Mouse (Mus musculus) c-Kit-positive CD71-positive TER-119-negative erythroid progenitor cells, embryonic 14.5 days (primary cell): Measurements from ENCODE around the gene Kdm4b.

Experiments used
- DNase-seq: peaks from one replicate; pipeline ENCODE4 v3.0.0-alpha.2; 2013; ENCODE audit warnings: low read depth

Kdm4b gene

GRCm38 (mm10) chr17:56439731-56440460, 114.0 kb downstream of the Kdm4b start:
- no peak for DNase-seq

GRCm38 (mm10) chr17:56442316-56442715, 116.5 kb downstream of the Kdm4b start:
- DNase-seq: no peak

DNA sequence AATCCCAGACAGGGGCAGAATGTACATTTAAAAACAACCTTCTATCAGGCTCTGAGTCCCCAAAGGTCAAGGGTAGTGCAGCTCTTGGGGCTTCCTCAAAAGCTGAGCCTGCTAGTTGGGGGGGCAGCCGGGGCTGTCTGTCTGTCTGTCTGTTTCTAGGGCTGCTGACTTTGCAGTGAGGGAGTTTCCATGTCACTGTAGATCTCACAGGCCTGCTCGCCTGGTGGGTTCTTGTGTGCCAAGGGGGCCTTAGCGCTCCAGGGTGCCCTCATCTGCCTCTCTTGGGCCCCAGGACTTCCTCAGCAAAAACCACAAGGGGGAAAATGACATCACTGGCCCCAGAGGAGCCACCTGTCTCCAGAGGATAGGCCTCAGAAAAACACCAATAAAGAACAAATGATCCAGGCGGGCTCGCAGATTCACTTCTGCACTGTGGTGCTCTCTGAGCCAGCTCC, 117.5 kb downstream of the Kdm4b start:
- no peak for DNase-seq

- no peak for DNase-seq
These were observed 118.9 kb downstream of the Kdm4b start for GRCm38 (mm10) chr17:56444771-56445170.

DNA sequence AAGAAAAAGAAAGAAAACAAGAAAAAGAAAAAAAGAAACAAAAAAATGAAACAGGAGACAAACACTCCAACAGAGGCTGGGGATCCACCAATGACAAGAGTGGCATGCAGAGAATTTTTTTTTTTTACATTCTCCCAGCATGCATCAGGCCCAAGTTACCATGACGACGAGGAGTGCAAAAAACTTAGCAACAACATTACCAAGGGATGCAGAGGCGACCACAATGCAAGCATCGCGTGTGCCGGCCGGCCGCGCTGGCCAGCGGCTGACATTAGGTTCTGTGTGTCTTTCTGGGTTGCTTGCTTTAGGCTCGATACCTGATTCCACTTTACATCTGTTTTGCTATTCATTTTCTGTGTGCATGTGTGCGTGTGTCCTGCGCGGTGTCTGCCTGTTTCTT, 119.5 kb downstream of the Kdm4b start:
- no peak for DNase-seq

DNA sequence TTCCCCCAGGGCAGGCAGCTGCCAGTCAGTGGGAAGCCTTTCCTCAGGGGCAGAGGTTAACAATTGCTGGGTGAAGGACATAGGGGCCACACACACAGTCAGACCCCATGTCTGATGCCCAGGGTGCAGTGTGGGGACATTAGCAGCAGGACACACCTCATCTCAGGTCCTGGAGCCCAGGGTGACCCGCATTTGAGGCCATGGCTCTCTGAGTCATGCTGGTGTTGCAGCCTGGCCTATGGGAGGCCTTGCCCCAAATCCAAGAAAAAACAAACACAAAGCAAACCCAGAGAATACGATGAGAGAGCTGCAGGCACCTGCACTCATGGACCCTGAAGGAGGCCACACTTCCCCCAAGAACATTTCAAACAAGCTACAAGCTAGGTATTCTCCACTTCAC, 121.9 kb downstream of the Kdm4b start:
- no peak for DNase-seq
